ENCODE assay signal across 8 mouse cellular contexts in the genomic region with DNA sequence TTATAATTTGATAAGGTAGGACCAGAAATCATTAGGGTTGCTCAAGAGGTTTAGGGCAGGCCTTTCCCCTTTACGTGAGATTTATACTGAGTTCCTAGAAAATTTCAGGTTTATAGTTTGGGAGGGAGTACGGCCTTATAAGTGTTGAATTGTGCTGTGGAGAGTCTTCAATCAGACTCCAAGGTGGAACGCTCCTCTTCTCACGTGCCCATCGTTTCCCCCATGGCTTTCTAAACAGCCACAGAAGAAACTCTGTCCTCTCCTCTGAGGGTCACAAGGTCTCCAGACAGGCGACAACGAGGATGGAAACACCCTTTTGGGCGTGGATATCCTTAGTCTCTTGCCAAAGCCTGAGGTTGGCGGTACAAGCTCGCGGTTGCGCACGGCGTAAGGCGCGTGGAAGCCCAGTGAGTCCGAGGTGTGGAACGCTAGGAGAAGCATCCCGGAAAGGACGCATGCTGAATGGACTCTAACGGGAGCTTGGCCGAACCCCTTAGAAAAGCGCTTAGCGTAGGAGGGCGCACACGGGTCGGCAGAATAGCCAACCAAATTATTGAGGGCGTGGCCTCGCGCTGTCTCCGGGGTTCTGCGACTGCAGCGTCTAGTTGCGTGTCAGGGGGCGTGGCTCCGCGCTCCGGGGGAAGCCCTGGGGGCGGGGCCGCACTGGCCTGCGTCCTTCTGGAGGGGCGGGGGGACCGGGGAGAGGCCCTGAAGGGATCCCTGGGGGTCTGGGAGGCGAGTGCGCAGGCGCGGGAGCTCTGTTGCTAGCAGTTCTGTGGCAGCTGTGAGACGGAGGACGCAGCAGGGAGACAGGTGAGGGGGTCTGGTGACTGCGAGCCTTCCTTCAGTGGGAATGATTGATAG. TPM values are rescaled to one million over a fixed set of nuclear protein-coding genes. Genes with fewer than 3 reads are reported as not detected.
DNase-seq lines count a peak whose midpoint lies in the region; ATAC-seq and TF ChIP-seq lines count a peak whose summit lies in the region.

TSS of gene Zfp667 (plus strand) at position 738 of the 864 bp plus-strand sequence.

- no peaks in the 10 kb centered on the region for H3K9me3 ChIP-seq in E14TG2a.4 (ENCODE audit: low read length)
- no peaks in the 10 kb centered on the region for H3K9me3 ChIP-seq in forebrain, embryonic 13.5 days (replicated peaks)
- no peaks in the 10 kb centered on the region for H3K9me3 ChIP-seq in neural tube, embryonic 15.5 days (replicated peaks)

- peak within 1 kb of the TSS; percentile 71 for H3K4me2 ChIP-seq in forebrain, embryonic 13.5 days
- peak within 1 kb of the TSS; percentile 68 for H3K4me2 ChIP-seq in neural tube, embryonic 15.5 days

- H3K27me3 ChIP-seq in E14TG2a.4 (ENCODE audit: insufficient read depth, low read length) = no peaks in the 10 kb centered on the region
- no peaks in the 10 kb centered on the region for H3K27me3 ChIP-seq in forebrain, embryonic 13.5 days
- no peaks in the 10 kb centered on the region for H3K27me3 ChIP-seq in neural tube, embryonic 15.5 days (replicated peaks)

- H3K36me3 ChIP-seq in E14TG2a.4 (ENCODE audit: insufficient read depth, low read length) = peaks cover 4% of the 10 kb centered on the region; the same call in 1 of the 2 replicates
- no peaks in the 10 kb centered on the region for H3K36me3 ChIP-seq in forebrain, embryonic 13.5 days (ENCODE audit: poor library complexity, severe bottlenecking)
- H3K36me3 ChIP-seq in neural tube, embryonic 15.5 days = peaks cover 9% of the 10 kb centered on the region; the same call in 1 of the 2 replicates

- intact Hi-C loops in heart, postnatal 14 days (cut with DNase I) = loop anchor here (5.0 kb wide), 1 partner anchor 149 kb away; no protein-coding TSS in a partner anchor

- ATAC-seq in forebrain, embryonic 13.5 days = peak; percentile 80
- peak; percentile 80 for ATAC-seq in neural tube, embryonic 15.5 days (ENCODE audit: low FRiP score)

- peak within 1 kb of the TSS; percentile 82 for H3K4me3 ChIP-seq in E14TG2a.4 (replicated peaks; ENCODE audit: low read length)
- H3K4me3 ChIP-seq in forebrain, embryonic 13.5 days = peak within 1 kb of the TSS; percentile 49
- peak within 1 kb of the TSS; percentile 54 for H3K4me3 ChIP-seq in neural tube, embryonic 15.5 days (replicated peaks)

- H3K27ac ChIP-seq in forebrain, embryonic 13.5 days = peak within 1 kb of the TSS; percentile 72
- peak within 1 kb of the TSS; percentile 81 for H3K27ac ChIP-seq in neural tube, embryonic 15.5 days (replicated peaks)

- peaks cover 54% of the 10 kb centered on the region for H3K4me1 ChIP-seq in E14TG2a.4 (replicated peaks; ENCODE audit: low read depth, low read length)
- H3K4me1 ChIP-seq in forebrain, embryonic 13.5 days = peaks cover 23% of the 10 kb centered on the region
- H3K4me1 ChIP-seq in neural tube, embryonic 15.5 days = peaks cover 34% of the 10 kb centered on the region

- peak; percentile 93 for DNase-seq in c-Kit-positive CD71-positive TER-119-positive erythroid progenitor cells, embryonic 14.5 days (ENCODE audit: low spot score)
- DNase-seq in heart, postnatal 14 days = peak; percentile 99
- DNase-seq in layer of hippocampus, adult 11-12 months (ENCODE audit: low spot score) = peak; percentile 98
- DNase-seq in lung, adult 18-20 months = peak; percentile 96 to 98
- DNase-seq in testis, postnatal 14 days (ENCODE audit: low spot score) = peak; percentile 96

- no peak for TF ChIP-seq CTCF in E14TG2a.4 (conservative IDR thresholded peaks at IDR 0.05; ENCODE audit: low read length)

- WGBS in forebrain, embryonic 13.5 days = 4% methylated on average over 47 of the region's 50 CpGs
- WGBS in neural tube, embryonic 15.5 days = 3% methylated on average over 50 of the region's 50 CpGs

- H3K9ac ChIP-seq in forebrain, embryonic 13.5 days = peak within 1 kb of the TSS; percentile 69
- peak within 1 kb of the TSS; percentile 54 for H3K9ac ChIP-seq in neural tube, embryonic 15.5 days (replicated peaks)

RNA-seq across cellular contexts. Expression of gene Zfp667, which starts in this region (rescaled TPM):
- polyA plus RNA-seq in forebrain, embryonic 13.5 days (2015; fragmentation: Nextera tagmentation; extraction: Ambion mirVana) = 14.8 and 16.5 TPM in 2 replicates
- total RNA-seq in heart, postnatal 14 days (2021) = 1 to 10 TPM; 3.2 to 3.5 TPM
- polyA plus RNA-seq in neural tube, embryonic 15.5 days (2015; fragmentation: Nextera tagmentation; extraction: Ambion mirVana) = 14.3 and 16.2 TPM in 2 replicates

Comparison
In these comparisons a context has a peak if more than half of its experiments do, and no peak if none do; other contexts are left out.
1. Peak in every context shown above with its lines: DNase-seq, ATAC-seq, H3K4me3 ChIP-seq and H3K27ac ChIP-seq.